Mouse (Mus musculus): ENCODE measurements around the gene Topbp1.
A peak's percentile ranks its signal among the peaks of the same experiment; 100 is the strongest.

The Topbp1 gene

DNA sequence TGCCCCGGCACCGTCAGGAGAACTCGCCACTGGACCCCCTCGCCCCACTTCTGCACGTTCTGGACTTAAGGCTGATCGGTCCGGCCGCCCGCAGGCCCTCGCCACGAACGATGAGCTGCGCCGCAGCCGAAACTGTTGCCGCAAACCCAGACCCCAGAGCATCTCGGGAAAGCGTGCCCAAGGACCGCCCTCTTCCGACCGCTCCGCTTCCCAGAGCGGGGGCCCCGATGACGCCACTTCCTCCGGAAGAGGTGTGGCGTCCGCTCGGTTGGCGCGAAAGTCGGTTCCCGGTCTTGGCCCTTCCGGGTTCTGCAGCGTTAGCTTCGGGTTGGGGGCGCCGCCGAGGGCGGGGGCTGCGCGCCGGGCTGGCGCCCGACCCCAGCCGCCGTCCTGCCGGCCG is at the start of gene Topbp1, which contains the start of gene 1300017J02Rik:
Gene Topbp1 (plus strand): TSS at position 289 of the 400 bp plus-strand sequence.
Gene 1300017J02Rik (minus strand): TSS at position 156 of the 400 bp plus-strand sequence.
- peak; percentile 97 for DNase-seq (ENCODE audit: low spot score)

- DNase-seq (ENCODE audit: low spot score) = no peak
Measured at GRCm38 (mm10) chr9:103265778-103266177, 39.2 kb upstream of the Topbp1 start.

- no peak for DNase-seq (ENCODE audit: low spot score)
Measured at GRCm38 (mm10) chr9:103271104-103271503, 33.9 kb upstream of the Topbp1 start.

DNA sequence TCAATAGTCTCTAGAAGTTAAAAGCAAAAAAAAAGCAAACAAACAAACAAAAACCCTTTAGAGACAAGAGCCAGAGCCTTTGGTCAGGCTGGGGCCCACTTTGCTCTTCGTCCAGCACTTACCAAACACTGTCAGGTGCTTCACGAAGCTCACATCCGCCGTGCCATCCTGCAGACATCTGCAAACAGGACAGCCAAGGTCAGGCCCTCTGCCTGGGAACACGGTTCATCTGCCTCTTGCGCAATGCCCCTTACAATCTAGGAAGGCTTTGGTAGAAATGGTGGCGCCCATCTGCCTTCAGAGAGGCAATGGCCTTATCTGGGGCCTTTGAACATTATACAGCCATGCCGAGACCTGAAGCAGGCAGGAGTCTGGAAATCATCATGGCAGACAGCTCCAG is 30.2 kb upstream of the Topbp1 start:
- no peak for DNase-seq (ENCODE audit: low spot score)

GRCm38 (mm10) chr9:103275676-103276075 is 29.3 kb upstream of the Topbp1 start:
- no peak for DNase-seq (ENCODE audit: low spot score)

DNA sequence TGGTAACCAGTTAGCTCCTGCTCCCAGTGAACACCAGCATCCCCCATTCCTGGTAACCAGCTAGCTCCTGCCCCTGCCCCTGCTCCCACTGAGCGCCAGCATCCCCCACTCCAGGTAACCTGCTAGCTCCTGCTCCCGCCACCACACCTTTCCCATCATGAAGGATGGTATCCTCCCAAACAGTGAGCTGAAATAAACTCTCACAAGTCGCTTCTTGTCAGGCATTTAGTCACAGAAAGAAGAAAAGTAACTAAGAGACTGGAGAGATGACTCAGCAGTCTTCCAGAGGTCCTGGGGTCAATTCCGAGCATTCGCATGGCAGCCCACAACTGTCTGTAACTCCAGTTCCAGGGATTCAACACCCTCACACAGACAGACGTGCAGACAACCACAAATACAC is 28.1 kb upstream of the Topbp1 start:
- DNase-seq (ENCODE audit: low spot score) = no peak

- DNase-seq (ENCODE audit: low spot score) = no peak
Measured at GRCm38 (mm10) chr9:103286396-103286795, 18.6 kb upstream of the Topbp1 start.

DNA sequence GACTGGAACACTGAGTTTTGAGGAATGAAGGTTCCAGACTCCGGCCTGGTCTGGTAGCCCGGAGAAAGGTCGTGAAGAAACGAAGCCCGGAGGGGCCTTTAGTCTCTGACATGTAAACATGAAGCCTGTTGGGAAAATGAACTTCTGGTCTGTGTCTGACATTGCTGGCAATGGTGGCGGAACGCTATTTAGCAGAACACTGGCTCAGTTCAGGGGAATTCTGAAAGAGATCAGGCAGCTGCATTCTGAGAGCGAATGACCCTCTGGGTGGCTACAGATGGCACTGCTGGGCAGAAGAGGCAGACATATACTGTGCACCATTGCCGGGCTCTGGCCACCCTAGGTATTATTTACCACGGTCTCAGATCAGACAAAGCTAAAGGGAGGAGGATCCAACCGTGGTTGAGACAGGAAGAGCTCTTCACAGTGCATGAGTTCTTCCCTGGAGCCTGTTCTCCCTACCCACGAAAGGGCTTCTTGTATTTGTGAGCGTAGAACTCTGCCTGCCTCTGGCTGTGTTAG is 18.1 kb upstream of the Topbp1 start:
- DNase-seq (ENCODE audit: low spot score) = no peak

DNA sequence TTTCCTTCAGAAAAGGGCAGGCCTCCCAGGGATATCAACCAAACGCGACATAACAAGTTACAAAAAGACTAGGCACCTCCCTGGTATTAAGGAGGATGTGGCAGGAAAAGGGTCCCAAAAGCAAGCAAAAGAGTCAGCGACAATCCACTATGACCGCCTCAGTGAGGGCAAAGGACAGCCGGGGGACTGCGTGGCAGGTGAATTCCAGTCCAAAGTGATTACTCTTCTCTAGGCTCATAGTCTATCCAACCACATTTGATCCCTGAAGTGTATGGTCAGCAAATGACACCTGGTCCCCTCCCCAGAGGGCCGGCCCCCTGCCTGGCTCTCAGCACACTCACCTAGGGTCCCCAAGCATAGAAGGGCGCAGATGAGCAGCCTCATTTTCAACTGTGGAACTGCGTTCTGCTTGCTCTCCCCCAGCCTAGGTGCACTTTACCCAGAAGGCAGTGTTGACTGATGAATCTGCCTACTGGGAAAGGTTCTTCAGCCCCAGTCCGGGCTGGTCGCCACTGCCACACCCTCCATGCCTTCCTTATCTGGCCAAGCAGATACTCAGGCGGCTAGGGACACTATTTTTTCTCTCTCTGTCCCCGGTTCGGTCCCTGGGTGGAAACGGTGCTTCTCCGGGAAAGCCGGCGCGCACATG is 17.1 kb upstream of the Topbp1 start:
- DNase-seq (ENCODE audit: low spot score) = no peak

DNA sequence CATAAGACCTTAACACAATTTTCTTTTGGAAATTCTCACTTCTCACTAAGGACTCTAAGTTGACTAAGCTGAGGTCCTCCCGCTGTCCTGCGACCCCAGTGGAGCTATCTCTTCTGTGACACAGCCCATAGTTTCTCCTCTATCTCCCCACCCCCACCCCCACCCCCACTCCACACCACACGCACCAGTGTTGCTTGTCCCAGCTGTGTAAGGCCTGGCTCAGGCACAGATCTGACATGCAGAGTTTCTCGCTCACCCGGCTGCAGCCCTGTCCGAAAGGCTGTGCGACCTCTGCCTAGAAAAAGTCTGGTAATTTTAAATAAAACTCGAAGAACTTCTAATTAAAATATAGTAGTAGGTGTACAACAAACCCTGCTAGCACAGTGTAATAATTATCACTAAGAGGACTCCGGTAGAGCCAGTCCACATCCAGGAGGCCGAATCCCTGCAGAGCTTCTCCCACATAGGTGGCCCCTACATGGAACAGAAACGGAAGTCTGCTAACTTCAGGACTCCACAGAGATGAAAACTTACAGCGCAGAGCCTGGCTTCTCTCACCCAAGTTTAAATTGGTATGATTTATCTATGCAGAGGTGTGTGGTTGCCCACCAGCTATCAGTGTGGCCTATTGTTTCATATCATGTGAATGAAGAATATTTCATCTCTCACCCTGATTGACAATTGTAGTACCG is 16.4 kb upstream of the Topbp1 start:
- DNase-seq (ENCODE audit: low spot score) = no peak

DNA sequence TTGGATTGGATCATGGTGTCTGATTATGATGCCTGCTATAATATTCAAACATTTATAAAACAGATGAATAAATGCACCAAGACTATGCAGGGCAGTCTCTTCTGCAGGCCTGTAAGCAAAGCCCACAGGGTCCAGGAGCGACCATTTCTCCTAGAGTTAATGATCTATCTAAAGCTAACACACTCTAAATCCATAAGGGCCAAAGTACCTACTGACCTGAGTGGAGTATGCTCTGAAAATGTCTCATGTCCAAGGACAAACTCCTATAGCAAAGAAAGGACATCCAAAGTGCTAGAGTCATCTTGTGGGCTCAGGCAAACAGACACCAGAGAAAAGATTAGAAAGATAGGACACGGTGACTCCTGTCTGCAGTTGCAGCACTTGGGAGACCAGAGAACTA is 10.5 kb upstream of the Topbp1 start:
- no peak for DNase-seq (ENCODE audit: low spot score)

- no peak for DNase-seq (ENCODE audit: low spot score)
Measured at GRCm38 (mm10) chr9:103301086-103301485, 3.9 kb upstream of the Topbp1 start.

- no peak for DNase-seq (ENCODE audit: low spot score)
Measured at GRCm38 (mm10) chr9:103302239-103302638, 2.8 kb upstream of the Topbp1 start.

GRCm38 (mm10) chr9:103302666-103303065 is 2.3 kb upstream of the Topbp1 start:
- peak; percentile 75 for DNase-seq (ENCODE audit: low spot score)

DNA sequence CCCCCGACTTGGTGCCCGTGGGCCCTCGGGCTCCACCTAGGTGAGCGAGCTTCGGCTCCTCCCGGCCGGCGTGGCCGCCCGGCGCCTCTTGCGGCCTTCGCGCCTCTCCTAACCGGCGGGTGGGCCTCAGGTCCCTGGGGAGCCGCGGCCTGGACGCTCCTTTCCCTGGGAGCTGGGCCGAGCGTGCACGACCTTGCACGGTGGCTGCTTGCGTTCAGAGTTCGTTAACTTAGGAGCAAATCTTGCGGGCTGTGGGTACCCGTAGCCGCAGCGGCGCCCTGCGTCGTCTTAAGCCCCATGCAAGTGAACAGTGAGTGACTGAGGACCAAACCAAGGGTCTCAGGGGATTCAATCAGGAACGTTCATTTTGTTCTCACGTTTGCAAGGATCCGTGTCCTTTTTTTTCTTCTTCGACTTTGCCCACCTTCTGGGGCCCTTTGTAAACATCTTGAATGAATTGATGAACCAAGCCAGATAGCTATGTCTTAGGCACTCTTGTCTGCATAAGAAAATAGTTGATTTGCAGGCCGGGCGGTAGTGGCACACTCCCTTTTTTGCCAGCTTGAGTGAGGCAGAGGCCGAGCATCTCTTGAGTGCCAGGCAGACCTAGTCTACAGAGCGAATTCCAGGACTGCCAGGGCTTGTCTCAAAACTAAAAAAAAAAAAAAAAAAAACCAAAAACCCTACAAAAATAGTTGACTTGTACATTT is 472 bp downstream of the Topbp1 start:
- DNase-seq (ENCODE audit: low spot score) = peak; percentile 60

DNA sequence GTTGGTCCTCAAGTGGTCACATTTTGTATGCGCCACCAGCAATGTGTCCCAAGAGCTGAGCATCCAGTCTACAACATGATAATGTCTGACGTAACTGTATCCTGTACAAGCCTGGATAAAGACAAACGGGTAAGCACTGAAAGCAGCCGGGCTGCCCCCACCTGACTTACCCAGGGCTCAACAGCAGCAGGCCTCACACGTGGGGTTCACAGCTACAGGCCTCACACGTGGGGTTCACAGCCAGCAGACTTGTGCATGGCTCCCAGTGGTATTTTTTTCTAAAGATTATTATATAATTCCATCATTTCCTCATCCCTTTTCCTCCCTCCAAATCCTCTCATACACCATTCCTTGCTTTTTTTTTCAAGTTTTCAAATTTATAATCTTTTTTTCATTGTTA is 4.8 kb downstream of the Topbp1 start:
- DNase-seq (ENCODE audit: low spot score) = no peak

DNA sequence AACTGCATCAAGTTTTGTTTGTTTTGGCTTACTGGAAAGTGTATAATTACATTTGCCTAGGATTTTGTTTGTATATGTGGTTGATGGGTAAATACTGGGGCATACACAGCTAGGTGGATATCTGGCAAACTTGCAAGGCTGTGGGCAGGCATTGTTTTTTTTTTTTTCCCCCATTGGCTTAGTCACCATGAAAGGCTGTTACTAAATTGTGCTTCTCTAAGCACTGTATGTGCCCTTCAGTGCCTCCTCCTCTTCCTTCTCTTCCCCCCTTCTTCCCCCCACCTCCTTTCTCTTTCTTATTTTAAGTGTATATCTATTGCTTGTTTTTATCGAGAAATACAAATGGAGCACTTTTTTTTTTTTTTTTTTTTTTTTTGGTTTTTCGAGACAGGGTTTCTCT is 19.7 kb downstream of the Topbp1 start:
- no peak for DNase-seq (ENCODE audit: low spot score)

DNA sequence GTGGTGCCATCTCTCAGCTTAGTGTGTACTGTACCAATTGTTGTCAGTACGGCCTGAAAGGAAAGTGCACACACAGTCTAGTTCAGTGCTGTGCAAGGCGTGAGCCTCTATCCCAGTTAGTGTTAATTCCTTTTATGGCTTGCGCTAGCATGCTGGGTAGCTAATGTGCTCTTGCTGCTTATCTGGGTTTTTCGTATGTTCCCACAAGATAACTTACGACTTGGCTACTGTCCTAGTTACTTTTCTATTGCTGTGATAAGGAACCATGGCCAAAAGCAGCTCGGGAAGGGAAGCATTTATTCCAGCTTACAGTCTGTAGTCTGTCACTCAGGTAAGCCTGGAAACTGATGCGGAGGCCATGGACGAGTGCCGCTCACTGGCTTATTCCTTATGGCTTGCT is 21.4 kb downstream of the Topbp1 start:
- no peak for DNase-seq (ENCODE audit: low spot score)

- DNase-seq (ENCODE audit: low spot score) = no peak
Measured at GRCm38 (mm10) chr9:103332663-103333062, 27.6 kb downstream of the Topbp1 start.

- DNase-seq (ENCODE audit: low spot score) = no peak
Measured at GRCm38 (mm10) chr9:103336912-103337311, 31.9 kb downstream of the Topbp1 start.

DNA sequence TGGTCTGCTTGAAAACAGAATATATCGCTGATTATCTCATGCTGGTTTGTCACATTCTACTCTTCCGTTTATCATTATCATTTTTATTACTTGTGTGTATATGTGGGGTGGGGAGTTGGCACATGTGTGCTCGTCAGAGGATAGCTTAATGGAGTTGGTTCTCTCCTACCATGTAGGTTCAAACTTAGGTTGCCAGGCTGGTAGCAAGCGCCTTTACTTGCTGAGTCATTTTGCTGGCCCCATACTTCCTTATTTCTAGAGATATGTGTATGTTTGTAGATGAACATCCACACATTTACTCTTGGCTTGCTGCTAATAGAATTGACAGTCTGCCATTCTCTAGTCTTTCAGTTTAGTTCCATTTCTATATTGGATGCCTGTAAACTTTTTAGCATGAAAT is 42.0 kb downstream of the Topbp1 start:
- no peak for DNase-seq (ENCODE audit: low spot score)

- DNase-seq (ENCODE audit: low spot score) = no peak
Measured at GRCm38 (mm10) chr9:103347996-103348490, 43.0 kb downstream of the Topbp1 start.

- no peak for DNase-seq (ENCODE audit: low spot score)
Measured at GRCm38 (mm10) chr9:103348791-103349190, 43.8 kb downstream of the Topbp1 start.

All from retina, embryonic 14.5 days (tissue).